Mouse (Mus musculus) MEL (cell line): ENCODE measurements around the gene Unc13c. TPM values are rescaled to one million over a fixed set of nuclear protein-coding genes. Genes with fewer than 3 reads are reported as not detected.

ENCODE experiments used
- DNase-seq: peaks from one replicate; pipeline ENCODE4 v3.0.0; 2011; ENCODE audit warnings: low read depth, low spot score
- H3K27ac ChIP-seq: 2 replicates; pipeline ENCODE4 v1.5.1; 2012; ENCODE audit warnings: low read depth, mild to moderate bottlenecking, control low read depth, low read length, moderate library complexity; ENCODE audit not compliant: control insufficient read depth
- H3K27me3 ChIP-seq, 2 experiments: fragments of 150-350 bp in 1 of 2; sonication (generic) in 1 of 2; 2 replicates each; pipeline ENCODE4 v1.6.1; 2012; ENCODE audit warnings: low read length in 2 of 2, mild to moderate bottlenecking in 2 of 2, improper control_type of control experiment in 1 of 2, moderate library complexity in 1 of 2; ENCODE audit not compliant: insufficient read depth in 2 of 2, control insufficient read depth in 1 of 2
- H3K36me3 ChIP-seq, 2 experiments: 2 replicates each; pipeline ENCODE4 v1.6.1; 2012 to 2014; ENCODE audit warnings: low read length in 2 of 2, improper control_type of control experiment in 1 of 2, inconsistent platforms in 1 of 2, mild to moderate bottlenecking in 1 of 2; ENCODE audit not compliant: insufficient read depth in 2 of 2, control insufficient read depth in 1 of 2
- H3K4me1 ChIP-seq, 2 experiments: fragments of 150-350 bp in 1 of 2; sonication (generic) in 1 of 2; 2 replicates each; pipeline ENCODE4 v1.6.1; 2012; ENCODE audit warnings: low read length in 2 of 2, improper control_type of control experiment in 1 of 2, mild to moderate bottlenecking in 1 of 2; ENCODE audit not compliant: insufficient read depth in 2 of 2, control insufficient read depth in 1 of 2
- H3K4me3 ChIP-seq, 2 experiments: fragments of 150-350 bp in 1 of 2; sonication (generic) in 1 of 2; 2 replicates each; pipeline ENCODE4 v1.5.1; 2012; ENCODE audit warnings: low read depth in 2 of 2, low read length in 2 of 2, mild to moderate bottlenecking in 2 of 2, moderate library complexity in 2 of 2, control low read depth in 1 of 2, improper control_type of control experiment in 1 of 2; ENCODE audit not compliant: control insufficient read depth in 1 of 2, insufficient read depth in 1 of 2
- H3K79me2 ChIP-seq: 2 replicates; pipeline ENCODE4 v1.6.1; 2012; ENCODE audit warnings: mild to moderate bottlenecking, low read length, moderate library complexity; ENCODE audit not compliant: control insufficient read depth, poor library complexity, insufficient read depth
- H3K9ac ChIP-seq: 2 replicates; pipeline ENCODE4 v1.6.1; 2012; ENCODE audit warnings: low read depth, mild to moderate bottlenecking, control low read depth, low read length, moderate library complexity; ENCODE audit not compliant: control insufficient read depth, poor library complexity, severe bottlenecking
- H3K9me3 ChIP-seq: fragments of 150-350 bp; sonication (generic); replicated peaks from 2 replicates; pipeline ENCODE4 v1.6.1; 2012; ENCODE audit warnings: mild to moderate bottlenecking, low read length, improper control_type of control experiment, moderate library complexity; ENCODE audit not compliant: insufficient read depth
- BHLHE40 ChIP-seq: IDR thresholded peaks from 2 replicates; pipeline ENCODE4 v1.6.1; 2012; ENCODE audit warnings: low read depth, mild to moderate bottlenecking, inconsistent platforms, low read length, improper control_type of control experiment, borderline replicate concordance
- CHD2 ChIP-seq: IDR thresholded peaks from 2 replicates; pipeline ENCODE4 v1.6.1; 2011; ENCODE audit warnings: low read length, improper control_type of control experiment
- E2F4 ChIP-seq: IDR thresholded peaks from 2 replicates; pipeline ENCODE4 v1.6.1; 2011; ENCODE audit warnings: low read depth, low read length, improper control_type of control experiment, borderline replicate concordance
- EP300 ChIP-seq, 2 experiments: IDR thresholded peaks; 2 replicates each; pipeline ENCODE4 v1.6.1; 2011; ENCODE audit warnings: improper control_type of control experiment in 2 of 2, low read length in 2 of 2, low read depth in 1 of 2, mild to moderate bottlenecking in 1 of 2
- ETS1 ChIP-seq: IDR thresholded peaks from 2 replicates; pipeline ENCODE4 v1.6.1; 2012; ENCODE audit warnings: low read depth, mild to moderate bottlenecking, inconsistent platforms, low read length, improper control_type of control experiment, moderate library complexity
- KAT2A ChIP-seq: conservative IDR thresholded peaks from 2 replicates; pipeline ENCODE4 v1.6.1; 2012; ENCODE audit warnings: low read depth, low read length, improper control_type of control experiment, inconsistent platforms
- MAX ChIP-seq: IDR thresholded peaks from 2 replicates; pipeline ENCODE4 v1.6.1; 2011; ENCODE audit warnings: low read length, improper control_type of control experiment
- MAZ ChIP-seq: IDR thresholded peaks from 2 replicates; pipeline ENCODE4 v1.6.1; 2012; ENCODE audit warnings: low read depth, mild to moderate bottlenecking, inconsistent platforms, low read length, improper control_type of control experiment
- MEF2A ChIP-seq: IDR thresholded peaks from 2 replicates; pipeline ENCODE4 v1.6.1; 2014; ENCODE audit warnings: low read depth, mild to moderate bottlenecking, inconsistent platforms, low read length, improper control_type of control experiment; ENCODE audit not compliant: poor library complexity, insufficient replicate concordance, severe bottlenecking; ENCODE audit errors: extremely low read depth
- MXI1 ChIP-seq: IDR thresholded peaks from 2 replicates; pipeline ENCODE4 v1.6.1; 2011; ENCODE audit warnings: mild to moderate bottlenecking, low read depth, low read length, improper control_type of control experiment
- MYB ChIP-seq: IDR thresholded peaks from 2 replicates; pipeline ENCODE4 v1.6.1; 2011; ENCODE audit warnings: mild to moderate bottlenecking, low read depth, low read length, improper control_type of control experiment
- NRF1 ChIP-seq: IDR thresholded peaks from 2 replicates; pipeline ENCODE4 v1.6.1; 2014; ENCODE audit warnings: low read depth, mild to moderate bottlenecking, inconsistent platforms, low read length, improper control_type of control experiment, moderate library complexity; ENCODE audit not compliant: poor library complexity, insufficient read depth, severe bottlenecking
- POLR2A ChIP-seq, 2 experiments: IDR thresholded peaks; 2 replicates each; pipeline ENCODE4 v1.6.1; 2011 to 2012; ENCODE audit warnings: low read length in 2 of 2, mild to moderate bottlenecking in 2 of 2, control low read depth in 1 of 2, improper control_type of control experiment in 1 of 2, low read depth in 1 of 2, moderate library complexity in 1 of 2; ENCODE audit not compliant: control insufficient read depth in 1 of 2, insufficient read depth in 1 of 2, poor library complexity in 1 of 2
- POLR2AphosphoS5 ChIP-seq: IDR thresholded peaks from 2 replicates; pipeline ENCODE4 v1.6.1; 2012; ENCODE audit warnings: low read depth, borderline replicate concordance, mild to moderate bottlenecking, inconsistent platforms, low read length, moderate library complexity, mixed read lengths
- RAD21 ChIP-seq: IDR thresholded peaks from 2 replicates; pipeline ENCODE4 v1.6.1; 2011; ENCODE audit warnings: mild to moderate bottlenecking, low read depth, low read length, improper control_type of control experiment
- RCOR1 ChIP-seq: IDR thresholded peaks from 2 replicates; pipeline ENCODE4 v1.6.1; 2012; ENCODE audit warnings: low read depth, mild to moderate bottlenecking, inconsistent platforms, low read length, improper control_type of control experiment
- USF1 ChIP-seq: IDR thresholded peaks from 2 replicates; pipeline ENCODE4 v1.6.1; 2014; ENCODE audit warnings: low read depth, mild to moderate bottlenecking, inconsistent platforms, low read length, improper control_type of control experiment, moderate library complexity
- USF2 ChIP-seq, 2 experiments: IDR thresholded peaks; 2 replicates each; pipeline ENCODE4 v1.6.1; 2011 to 2012; ENCODE audit warnings: improper control_type of control experiment in 2 of 2, low read length in 2 of 2, borderline replicate concordance in 1 of 2, inconsistent platforms in 1 of 2, low read depth in 1 of 2, mild to moderate bottlenecking in 1 of 2; ENCODE audit not compliant: insufficient read depth in 1 of 2
- ZC3H11A ChIP-seq: IDR thresholded peaks from 2 replicates; pipeline ENCODE4 v1.6.1; 2012; ENCODE audit warnings: low read depth, mild to moderate bottlenecking, inconsistent platforms, low read length, improper control_type of control experiment
- polyA plus RNA-seq, 2 experiments: library from polyadenylated mRNA; stranded (reverse) in 1 of 2; unstranded in 1 of 2; fragments of >175 nt in 1 of 2; fragments of >200 nt in 1 of 2; gene quantifications; 2 replicates each; pipeline versions ENCODE4 v1.2.1 to v1.2.4; 2012; ENCODE audit warnings: low replicate concordance in 2 of 2, low read depth in 1 of 2; ENCODE audit not compliant: insufficient read length in 2 of 2, insufficient read depth in 1 of 2, missing spikeins in 1 of 2
- total RNA-seq: library from RNA; depleted of rRNA; stranded (reverse); fragments of 300-350 nt; gene quantifications from 2 replicates; pipeline ENCODE4 v1.2.3, GENCODE M21; 2012

The Unc13c gene
- total and polyA plus RNA-seq, 3 experiments: not detected

GRCm38 (mm10) chr9:74002388-74002990 is 33.7 kb upstream of the Unc13c start:
- Histone ChIP-seq H3K9ac (no peak overlapping the region), H3K27me3 (no peaks in the 10 kb centered on the region), H3K4me3 (no peak overlapping the region), H3K36me3 (no peaks in the 10 kb centered on the region), H3K9me3 (no peaks in the 10 kb centered on the region), H3K27ac (no peak overlapping the region), H3K79me2 (no peaks in the 10 kb centered on the region), H3K4me1 (no peaks in the 10 kb centered on the region)
- TF ChIP-seq BHLHE40: no peak
- TF ChIP-seq KAT2A: no peak
- TF ChIP-seq ZC3H11A: no peak
- DNase-seq: no peak

GRCm38 (mm10) chr9:73988096-73988495 is 19.3 kb upstream of the Unc13c start:
- Histone ChIP-seq H3K4me1 (no peaks in the 10 kb centered on the region), H3K27me3 (no peaks in the 10 kb centered on the region), H3K79me2 (no peaks in the 10 kb centered on the region), H3K27ac (no peak overlapping the region), H3K36me3 (no peaks in the 10 kb centered on the region), H3K9ac (no peak overlapping the region), H3K4me3 (no peak overlapping the region), H3K9me3 (no peaks in the 10 kb centered on the region)
- no peak for TF ChIP-seq E2F4
- no peak for DNase-seq

GRCm38 (mm10) chr9:73987236-73987635 is 18.5 kb upstream of the Unc13c start:
- no peak for DNase-seq

More at GRCm38 (mm10) chr9:73987236-73987635, 18.5 kb upstream of the Unc13c start:
- Histone ChIP-seq H3K4me3 (no peak overlapping the region), H3K79me2 (no peaks in the 10 kb centered on the region), H3K9me3 (no peaks in the 10 kb centered on the region), H3K27ac (no peak overlapping the region), H3K36me3 (no peaks in the 10 kb centered on the region), H3K4me1 (no peaks in the 10 kb centered on the region), H3K9ac (no peak overlapping the region), H3K27me3 (no peaks in the 10 kb centered on the region)
- TF ChIP-seq POLR2A (IDR thresholded peaks at IDR 0.05; ENCODE audit: control insufficient read depth in 1 of 2, insufficient read depth in 1 of 2, low read depth in 1 of 2, low read length in 2 of 2, poor library complexity in 1 of 2) (no peak), POLR2AphosphoS5 (no peak), MEF2A (no peak), MAX (no peak), NRF1 (no peak), KAT2A (no peak), ZC3H11A (no peak), BHLHE40 (no peak), CHD2 (no peak), MYB (no peak), RCOR1 (no peak), USF2 (IDR thresholded peaks at IDR 0.05; ENCODE audit: borderline replicate concordance in 1 of 2, insufficient read depth in 1 of 2, low read depth in 1 of 2, low read length in 2 of 2) (no peak), RAD21 (no peak), USF1 (no peak), EP300 (IDR thresholded peaks at IDR 0.05; ENCODE audit: low read depth in 1 of 2, low read length in 2 of 2) (no peak), MXI1 (no peak), ETS1 (no peak), MAZ (no peak)
